Mouse (Mus musculus): ENCODE data around the gene Acadvl. TPM values are rescaled to one million over a fixed set of nuclear protein-coding genes. Genes with fewer than 3 reads are reported as not detected.

Gene Acadvl
- 72.8 and 73.8 TPM in 2 replicates for polyA plus RNA-seq (2014; fragmentation: Nextera tagmentation; extraction: Ambion mirVana)

- Histone ChIP-seq H3K9me3 (ENCODE audit: control insufficient read depth, low read length) (no peaks in the 10 kb centered on the region), H3K4me3 (ENCODE audit: low read depth, low read length) (peak within 1 kb of the TSS; percentile 52), H3K27me3 (replicated peaks; ENCODE audit: control insufficient read depth, insufficient read depth, low read length) (no peaks in the 10 kb centered on the region), H3K36me3 (ENCODE audit: control insufficient read depth, insufficient read depth, low read length) (peaks cover 39% of the 10 kb centered on the region), H3K4me2 (ENCODE audit: low read length) (peak within 1 kb of the TSS; percentile 68), H3K4me1 (replicated peaks; ENCODE audit: control insufficient read depth, insufficient read depth, low read length) (peaks cover 29% of the 10 kb centered on the region), H3K27ac (ENCODE audit: low read depth) (peak within 1 kb of the TSS; percentile 17; the same call in 1 of the 2 replicates), H3K9ac (ENCODE audit: low read length) (peak within 1 kb of the TSS; percentile 55)
- ATAC-seq (replicated peaks; ENCODE audit: low FRiP score, low TSS enrichment, low read depth) (peak; percentile 84), DNase-seq (ENCODE audit: low spot score) (peak; percentile 87)
- under 1% methylated on average over 35 of the region's 35 CpGs for WGBS
These were observed at the start of gene Acadvl for GRCm38 (mm10) chr11:70014880-70015558. Gene Acadvl, minus strand, starts transcription at chr11:70015411.

GRCm38 (mm10) chr11:70063053-70063452, 47.8 kb upstream of the Acadvl start:
- Histone ChIP-seq H3K4me3 (ENCODE audit: low read depth, low read length) (no peak overlapping the region), H3K9ac (ENCODE audit: low read length) (no peak overlapping the region), H3K4me1 (replicated peaks; ENCODE audit: control insufficient read depth, insufficient read depth, low read length) (no peaks in the 10 kb centered on the region; the same call in 1 of the 2 replicates), H3K27me3 (replicated peaks; ENCODE audit: control insufficient read depth, insufficient read depth, low read length) (no peaks in the 10 kb centered on the region), H3K27ac (ENCODE audit: low read depth) (no peak overlapping the region), H3K4me2 (ENCODE audit: low read length) (no peak overlapping the region), H3K36me3 (ENCODE audit: control insufficient read depth, insufficient read depth, low read length) (no peaks in the 10 kb centered on the region), H3K9me3 (ENCODE audit: control insufficient read depth, low read length) (no peaks in the 10 kb centered on the region)
- 64% methylated on average over 3 of the region's 3 CpGs for WGBS
- ATAC-seq (replicated peaks; ENCODE audit: low FRiP score, low TSS enrichment, low read depth) = no peak
- DNase-seq (ENCODE audit: low spot score) = no peak

GRCm38 (mm10) chr11:70059930-70060329, 44.7 kb upstream of the Acadvl start:
- ATAC-seq (replicated peaks; ENCODE audit: low FRiP score, low TSS enrichment, low read depth) (no peak), DNase-seq (ENCODE audit: low spot score) (no peak)
- H3K9me3 ChIP-seq (ENCODE audit: control insufficient read depth, low read length) = no peaks in the 10 kb centered on the region
- H3K27ac ChIP-seq (ENCODE audit: low read depth) = no peak overlapping the region
- H3K4me1 ChIP-seq (replicated peaks; ENCODE audit: control insufficient read depth, insufficient read depth, low read length) = peaks cover 3% of the 10 kb centered on the region; the same call in 1 of the 2 replicates
- no peaks in the 10 kb centered on the region for H3K36me3 ChIP-seq (ENCODE audit: control insufficient read depth, insufficient read depth, low read length)
- WGBS = 28% methylated on average over 6 of the region's 6 CpGs
- H3K27me3 ChIP-seq (replicated peaks; ENCODE audit: control insufficient read depth, insufficient read depth, low read length) = 0 out of 2 replicates have a peak, but pooled peaks cover 2% of the 10 kb centered on the region
- no peak overlapping the region for H3K4me2 ChIP-seq (ENCODE audit: low read length)
- no peak overlapping the region for H3K4me3 ChIP-seq (ENCODE audit: low read depth, low read length)
- H3K9ac ChIP-seq (ENCODE audit: low read length) = no peak overlapping the region

DNA sequence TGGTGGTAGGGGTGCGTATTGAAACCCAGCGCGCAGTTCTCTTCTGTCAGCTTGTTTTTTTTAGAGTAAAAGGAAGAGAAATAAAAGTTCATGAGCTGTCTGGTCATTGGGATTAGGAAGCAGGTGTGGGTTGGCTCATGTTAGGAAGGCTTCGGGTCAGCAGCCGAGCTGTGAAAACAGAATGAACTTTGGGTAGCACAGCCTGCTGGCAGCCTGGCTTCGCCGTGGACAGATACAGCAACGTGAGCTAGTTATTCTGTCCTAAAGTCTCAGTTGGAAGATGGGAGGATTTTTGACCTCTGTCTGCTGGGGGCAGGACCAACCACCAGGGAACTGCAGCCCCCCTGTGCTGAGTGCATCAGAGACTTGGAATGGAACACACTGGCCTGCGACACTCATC, 42.6 kb upstream of the Acadvl start:
- WGBS = 85% methylated on average over 9 of the region's 9 CpGs
- no peaks in the 10 kb centered on the region for H3K36me3 ChIP-seq (ENCODE audit: control insufficient read depth, insufficient read depth, low read length)
- no peak overlapping the region for H3K4me2 ChIP-seq (ENCODE audit: low read length)
- H3K27me3 ChIP-seq (replicated peaks; ENCODE audit: control insufficient read depth, insufficient read depth, low read length) = 0 out of 2 replicates have a peak, but pooled peaks cover 2% of the 10 kb centered on the region
- H3K4me1 ChIP-seq (replicated peaks; ENCODE audit: control insufficient read depth, insufficient read depth, low read length) = peaks cover 8% of the 10 kb centered on the region; the same call in 1 of the 2 replicates
- H3K9ac ChIP-seq (ENCODE audit: low read length) = no peak overlapping the region
- H3K4me3 ChIP-seq (ENCODE audit: low read depth, low read length) = no peak overlapping the region
- ATAC-seq (replicated peaks; ENCODE audit: low FRiP score, low TSS enrichment, low read depth) (no peak), DNase-seq (ENCODE audit: low spot score) (no peak)
- no peaks in the 10 kb centered on the region for H3K9me3 ChIP-seq (ENCODE audit: control insufficient read depth, low read length)
- no peak overlapping the region for H3K27ac ChIP-seq (ENCODE audit: low read depth)

GRCm38 (mm10) chr11:70055618-70056214, 40.5 kb upstream of the Acadvl start:
- Histone ChIP-seq H3K4me1 (replicated peaks; ENCODE audit: control insufficient read depth, insufficient read depth, low read length) (peaks cover 8% of the 10 kb centered on the region; the same call in 1 of the 2 replicates), H3K4me2 (ENCODE audit: low read length) (peak overlapping the region; percentile 33; the same call in 1 of the 2 replicates), H3K9ac (ENCODE audit: low read length) (no peak overlapping the region), H3K27me3 (replicated peaks; ENCODE audit: control insufficient read depth, insufficient read depth, low read length) (0 out of 2 replicates have a peak, but pooled peaks cover 2% of the 10 kb centered on the region), H3K4me3 (ENCODE audit: low read depth, low read length) (no peak overlapping the region), H3K27ac (ENCODE audit: low read depth) (no peak overlapping the region), H3K9me3 (ENCODE audit: control insufficient read depth, low read length) (no peaks in the 10 kb centered on the region), H3K36me3 (ENCODE audit: control insufficient read depth, insufficient read depth, low read length) (no peaks in the 10 kb centered on the region)
- 24% methylated on average over 18 of the region's 18 CpGs for WGBS
- ATAC-seq (replicated peaks; ENCODE audit: low FRiP score, low TSS enrichment, low read depth) = 0 out of 2 replicates have a peak, but pooled peaks have one; percentile 8
- DNase-seq (ENCODE audit: low spot score) = peak; percentile 91

DNA sequence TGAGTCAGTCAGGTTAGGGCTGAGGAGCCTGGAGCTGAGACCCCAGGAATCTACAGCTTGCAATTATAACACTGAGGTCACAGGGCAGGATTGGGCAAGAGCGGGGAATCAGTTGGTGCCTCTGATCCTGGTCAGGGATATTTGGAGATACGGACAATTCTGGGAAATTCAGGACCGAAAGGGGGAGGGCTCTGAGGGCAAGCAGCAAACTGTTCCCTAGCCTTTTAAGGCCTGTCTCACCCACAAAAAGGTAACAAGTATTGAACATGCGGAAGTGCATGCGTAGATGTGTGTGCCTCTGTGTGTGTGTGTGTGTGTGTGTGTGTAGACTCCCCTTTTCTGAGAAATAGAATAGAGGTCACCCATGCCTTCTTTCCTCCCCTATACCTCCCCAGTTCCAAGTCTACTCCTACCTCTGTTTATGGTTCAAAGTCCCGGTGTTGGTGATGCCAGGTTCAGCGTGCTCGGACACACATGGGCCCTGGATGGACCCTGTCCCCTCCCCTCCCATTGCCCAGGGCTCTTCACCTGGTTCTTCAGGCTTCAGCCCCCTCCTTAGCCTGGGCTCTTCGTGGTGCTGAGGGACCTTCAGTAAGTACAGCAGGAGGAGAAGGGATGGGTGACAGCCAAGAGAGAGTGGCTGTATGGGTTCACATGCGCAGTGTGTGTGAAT, 38.8 kb upstream of the Acadvl start, which contains the start of gene Asgr1:
Gene Asgr1, plus strand, starts transcription at position 188 of the 673 bp plus-strand sequence.
- no peak within 1 kb of the TSS for H3K27ac ChIP-seq (ENCODE audit: low read depth)
- no peaks in the 10 kb centered on the region for H3K9me3 ChIP-seq (ENCODE audit: control insufficient read depth, low read length)
- ATAC-seq (replicated peaks; ENCODE audit: low FRiP score, low TSS enrichment, low read depth) (no peak), DNase-seq (ENCODE audit: low spot score) (no peak)
- H3K4me3 ChIP-seq (ENCODE audit: low read depth, low read length) = no peak within 1 kb of the TSS
- no peaks in the 10 kb centered on the region for H3K36me3 ChIP-seq (ENCODE audit: control insufficient read depth, insufficient read depth, low read length)
- H3K4me2 ChIP-seq (ENCODE audit: low read length) = no peak within 1 kb of the TSS
- WGBS = 88% methylated on average over 10 of the region's 10 CpGs
- no peak within 1 kb of the TSS for H3K9ac ChIP-seq (ENCODE audit: low read length)
- H3K4me1 ChIP-seq (replicated peaks; ENCODE audit: control insufficient read depth, insufficient read depth, low read length) = 0 out of 2 replicates have a peak, but pooled peaks cover 8% of the 10 kb centered on the region
- H3K27me3 ChIP-seq (replicated peaks; ENCODE audit: control insufficient read depth, insufficient read depth, low read length) = 0 out of 2 replicates have a peak, but pooled peaks cover 2% of the 10 kb centered on the region

GRCm38 (mm10) chr11:70053156-70053555, 37.9 kb upstream of the Acadvl start:
- no peaks in the 10 kb centered on the region for H3K9me3 ChIP-seq (ENCODE audit: control insufficient read depth, low read length)
- H3K27ac ChIP-seq (ENCODE audit: low read depth) = no peak overlapping the region
- no peak overlapping the region for H3K9ac ChIP-seq (ENCODE audit: low read length)
- no peaks in the 10 kb centered on the region for H3K36me3 ChIP-seq (ENCODE audit: control insufficient read depth, insufficient read depth, low read length)
- DNase-seq (ENCODE audit: low spot score) (no peak), ATAC-seq (replicated peaks; ENCODE audit: low FRiP score, low TSS enrichment, low read depth) (no peak)
- H3K4me1 ChIP-seq (replicated peaks; ENCODE audit: control insufficient read depth, insufficient read depth, low read length) = 0 out of 2 replicates have a peak, but pooled peaks cover 8% of the 10 kb centered on the region
- 0 out of 2 replicates have a peak, but pooled peaks cover 2% of the 10 kb centered on the region for H3K27me3 ChIP-seq (replicated peaks; ENCODE audit: control insufficient read depth, insufficient read depth, low read length)
- no peak overlapping the region for H3K4me3 ChIP-seq (ENCODE audit: low read depth, low read length)
- 50% methylated on average over 7 of the region's 7 CpGs for WGBS
- no peak overlapping the region for H3K4me2 ChIP-seq (ENCODE audit: low read length)

- no peak overlapping the region for H3K27ac ChIP-seq (ENCODE audit: low read depth)
- 0 out of 2 replicates have a peak, but pooled peaks cover 8% of the 10 kb centered on the region for H3K4me1 ChIP-seq (replicated peaks; ENCODE audit: control insufficient read depth, insufficient read depth, low read length)
- 61% methylated on average over 10 of the region's 10 CpGs for WGBS
- H3K36me3 ChIP-seq (ENCODE audit: control insufficient read depth, insufficient read depth, low read length) = no peaks in the 10 kb centered on the region
- H3K4me3 ChIP-seq (ENCODE audit: low read depth, low read length) = no peak overlapping the region
- no peaks in the 10 kb centered on the region for H3K9me3 ChIP-seq (ENCODE audit: control insufficient read depth, low read length)
- H3K9ac ChIP-seq (ENCODE audit: low read length) = no peak overlapping the region
- no peaks in the 10 kb centered on the region for H3K27me3 ChIP-seq (replicated peaks; ENCODE audit: control insufficient read depth, insufficient read depth, low read length)
- DNase-seq (ENCODE audit: low spot score) (no peak), ATAC-seq (replicated peaks; ENCODE audit: low FRiP score, low TSS enrichment, low read depth) (no peak)
- H3K4me2 ChIP-seq (ENCODE audit: low read length) = no peak overlapping the region
These were observed 34.6 kb upstream of the Acadvl start for GRCm38 (mm10) chr11:70049816-70050215.

Data from intestine, embryonic 14.5 days (tissue).